Mouse (Mus musculus): Measurements from ENCODE around the gene Spaca6. TPM values are rescaled to one million over a fixed set of nuclear protein-coding genes. Genes with fewer than 3 reads are reported as not detected.

The Spaca6 gene
- 31.7 and 37.1 TPM in 2 replicates for polyA plus RNA-seq (2015; fragmentation: Nextera tagmentation; extraction: Ambion mirVana)

DNA sequence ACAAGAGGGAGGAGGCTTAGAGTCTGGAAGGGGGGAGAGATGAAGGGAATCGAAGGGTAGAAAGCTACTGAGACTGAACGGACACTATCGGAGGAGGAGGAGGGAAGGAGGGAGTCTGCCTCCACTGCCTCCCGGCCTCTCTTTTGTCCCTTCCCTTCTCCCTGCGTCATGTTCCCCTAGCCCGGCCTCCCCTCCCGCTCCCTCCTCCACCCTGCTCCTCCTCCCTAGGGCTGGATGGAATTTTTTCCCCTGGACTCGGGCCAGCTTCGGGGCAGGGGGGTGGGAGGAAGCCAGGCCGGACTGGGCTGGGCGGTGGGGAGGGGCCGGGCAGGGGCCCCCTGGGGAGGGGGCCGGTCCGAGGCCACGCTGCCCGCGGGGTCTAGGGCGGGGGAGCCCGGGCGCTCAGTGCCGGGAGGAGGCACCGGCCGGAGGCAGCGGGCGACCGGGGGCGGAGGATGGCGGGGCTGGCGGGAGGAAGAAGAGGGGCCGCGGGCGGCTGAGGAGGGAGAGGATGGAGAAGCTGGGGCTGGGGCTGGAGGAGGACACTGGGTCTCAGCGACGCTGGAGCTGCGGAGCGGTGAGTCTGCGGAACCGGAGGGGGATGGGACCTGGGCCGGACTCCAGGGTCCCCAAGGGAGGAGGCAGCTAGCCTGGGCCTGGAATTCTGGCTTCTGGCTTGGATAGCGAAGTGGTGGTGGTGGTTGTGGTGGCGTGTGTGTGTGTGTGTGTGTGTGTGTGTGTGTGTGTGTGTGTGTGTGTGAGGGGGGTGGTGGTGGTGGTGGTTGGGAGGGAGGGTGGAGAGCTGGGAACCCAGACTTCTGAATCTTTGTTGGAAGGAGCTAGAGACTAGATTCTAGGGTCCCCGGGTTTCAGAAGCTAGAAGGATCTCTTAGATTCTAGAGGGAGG is at the start of gene Spaca6:
TSS of gene Spaca6 (plus strand) at position 408 of the 907 bp plus-strand sequence.
- no peaks in the 10 kb centered on the region for H3K9me3 ChIP-seq
- H3K4me2 ChIP-seq = peak within 1 kb of the TSS; percentile 80
- ATAC-seq (ENCODE audit: borderline replicate concordance, extremely low read depth, low FRiP score, low TSS enrichment) = peak; percentile 88
- H3K9ac ChIP-seq = peak within 1 kb of the TSS; percentile 78
- no peaks in the 10 kb centered on the region for H3K27me3 ChIP-seq
- peaks cover 10% of the 10 kb centered on the region for H3K36me3 ChIP-seq
- peak within 1 kb of the TSS; percentile 84 for H3K4me3 ChIP-seq
- H3K4me1 ChIP-seq = peaks cover 30% of the 10 kb centered on the region
- H3K27ac ChIP-seq = peak within 1 kb of the TSS; percentile 99
- under 1% methylated on average over 34 of the region's 42 CpGs for WGBS

DNA sequence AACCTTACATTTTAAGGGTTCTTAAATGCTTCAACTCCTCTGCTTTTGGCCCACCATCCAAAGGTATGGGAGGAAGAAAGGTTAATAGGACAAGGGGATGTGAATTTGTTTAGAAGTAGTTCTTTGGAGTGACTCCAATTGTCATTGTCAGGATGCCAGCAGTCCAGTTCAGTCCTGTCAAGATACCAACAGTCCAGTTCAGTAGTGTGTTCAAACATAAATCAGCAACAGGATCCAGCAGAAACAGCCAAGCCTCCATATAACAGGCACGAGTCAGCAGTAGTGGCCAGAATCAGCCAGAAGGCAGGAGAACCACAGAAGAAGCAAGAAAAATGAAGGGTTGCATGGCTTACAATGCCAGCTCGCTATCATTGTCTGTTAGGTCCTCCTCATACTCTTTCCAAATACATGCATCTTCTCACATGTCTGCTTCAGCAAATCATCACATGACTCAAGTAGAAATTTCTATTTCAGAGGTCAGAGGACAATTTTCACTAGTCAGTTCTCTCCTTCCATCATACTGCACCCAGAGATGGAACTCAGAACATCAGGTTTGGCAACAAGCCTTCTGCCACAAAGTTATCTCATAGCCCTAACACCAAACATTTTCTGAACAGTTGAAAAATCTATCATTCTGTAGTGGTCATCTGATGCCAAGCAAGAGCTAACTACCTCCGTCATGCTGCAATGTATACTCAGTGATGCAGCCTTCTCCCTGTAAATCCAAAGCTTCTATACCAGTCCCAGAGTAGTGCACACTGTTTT is 35.9 kb upstream of the Spaca6 start:
- no peak for ATAC-seq (ENCODE audit: borderline replicate concordance, extremely low read depth, low FRiP score, low TSS enrichment)
- no peaks in the 10 kb centered on the region for H3K27me3 ChIP-seq
- H3K27ac ChIP-seq = no peak overlapping the region
- no peak overlapping the region for H3K4me3 ChIP-seq
- no peaks in the 10 kb centered on the region for H3K36me3 ChIP-seq
- H3K9me3 ChIP-seq = no peaks in the 10 kb centered on the region
- no peak overlapping the region for H3K9ac ChIP-seq
- H3K4me2 ChIP-seq = no peak overlapping the region
- WGBS = 60% methylated on average over 3 of the region's 3 CpGs
- peaks cover 2% of the 10 kb centered on the region; the same call in 1 of the 2 replicates for H3K4me1 ChIP-seq

GRCm38 (mm10) chr17:17792578-17792977 is 34.4 kb upstream of the Spaca6 start:
- H3K4me3 ChIP-seq = no peak overlapping the region
- H3K27me3 ChIP-seq = no peaks in the 10 kb centered on the region
- H3K36me3 ChIP-seq = no peaks in the 10 kb centered on the region
- no peak overlapping the region for H3K27ac ChIP-seq
- WGBS = 13% methylated on average over 1 of the region's 1 CpGs
- no peak overlapping the region for H3K4me2 ChIP-seq
- H3K9me3 ChIP-seq = no peaks in the 10 kb centered on the region
- peak; percentile 59; the same call in 1 of the 2 replicates for ATAC-seq (ENCODE audit: borderline replicate concordance, extremely low read depth, low FRiP score, low TSS enrichment)
- H3K4me1 ChIP-seq = peaks cover 2% of the 10 kb centered on the region; the same call in 1 of the 2 replicates
- no peak overlapping the region for H3K9ac ChIP-seq

- ATAC-seq (ENCODE audit: borderline replicate concordance, extremely low read depth, low FRiP score, low TSS enrichment) = no peak
- WGBS = 48% methylated on average over 2 of the region's 2 CpGs
Observed at GRCm38 (mm10) chr17:17795527-17795926, 31.4 kb upstream of the Spaca6 start.

DNA sequence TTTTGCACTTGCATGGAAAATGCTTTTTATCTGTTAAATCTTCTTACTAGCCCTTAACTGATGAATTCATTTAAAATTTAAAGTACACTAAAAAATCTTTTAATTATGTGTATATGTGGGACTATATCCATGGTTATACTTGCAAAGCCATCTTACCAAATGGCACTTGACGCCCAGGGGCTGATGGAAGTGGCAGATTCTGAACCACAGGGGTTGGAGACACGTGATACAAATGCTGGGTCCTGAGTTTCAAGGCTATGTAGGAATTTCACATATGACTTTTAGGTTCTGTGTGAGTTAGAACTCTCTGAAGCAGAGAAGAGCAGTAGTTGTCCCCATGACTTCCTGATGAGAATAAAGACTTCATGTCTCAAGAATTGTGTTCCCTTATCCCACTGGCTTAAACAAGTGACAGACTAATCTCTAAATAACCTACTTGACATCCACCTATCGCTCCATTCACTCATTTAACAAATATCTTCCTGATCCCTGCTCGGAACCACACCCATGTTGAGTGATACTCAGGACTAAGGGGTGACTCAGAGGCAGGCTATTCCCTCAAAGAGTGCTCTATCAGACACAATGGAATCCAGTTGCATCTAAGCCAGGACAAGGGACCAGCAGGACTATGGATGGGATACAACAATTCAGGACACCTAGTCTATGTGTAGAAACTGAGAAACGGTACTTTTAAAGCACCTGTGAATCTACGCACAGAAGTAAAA is 3.2 kb upstream of the Spaca6 start:
- no peaks in the 10 kb centered on the region for H3K9me3 ChIP-seq
- 72% methylated on average over 6 of the region's 6 CpGs for WGBS
- H3K4me3 ChIP-seq = no peak overlapping the region
- no peak overlapping the region for H3K27ac ChIP-seq
- no peaks in the 10 kb centered on the region for H3K36me3 ChIP-seq
- 0 out of 2 replicates have a peak, but pooled peaks cover 4% of the 10 kb centered on the region for H3K4me1 ChIP-seq
- H3K27me3 ChIP-seq = no peaks in the 10 kb centered on the region
- ATAC-seq (ENCODE audit: borderline replicate concordance, extremely low read depth, low FRiP score, low TSS enrichment) = no peak
- no peak overlapping the region for H3K9ac ChIP-seq
- no peak overlapping the region for H3K4me2 ChIP-seq

More at GRCm38 (mm10) chr17:17795527-17795926, 31.4 kb upstream of the Spaca6 start:
- Histone ChIP-seq H3K4me1 (peaks cover 2% of the 10 kb centered on the region; the same call in 1 of the 2 replicates), H3K4me2 (no peak overlapping the region), H3K27ac (no peak overlapping the region), H3K4me3 (no peak overlapping the region), H3K9me3 (no peaks in the 10 kb centered on the region), H3K9ac (no peak overlapping the region), H3K27me3 (no peaks in the 10 kb centered on the region), H3K36me3 (no peaks in the 10 kb centered on the region)

GRCm38 (mm10) chr17:17825921-17826591 is 902 bp upstream of the Spaca6 start:
- peak overlapping the region; percentile 84 for H3K4me3 ChIP-seq
- H3K9ac ChIP-seq = peak overlapping the region; percentile 78
- H3K27ac ChIP-seq = peak overlapping the region; percentile 99
- WGBS = under 1% methylated on average over 20 of the region's 22 CpGs
- peak overlapping the region; percentile 80 for H3K4me2 ChIP-seq
- H3K27me3 ChIP-seq = no peaks in the 10 kb centered on the region
- no peaks in the 10 kb centered on the region for H3K9me3 ChIP-seq
- H3K4me1 ChIP-seq = peaks cover 22% of the 10 kb centered on the region
- ATAC-seq (ENCODE audit: borderline replicate concordance, extremely low read depth, low FRiP score, low TSS enrichment) = peak; percentile 26
- peaks cover 2% of the 10 kb centered on the region; the same call in 1 of the 2 replicates for H3K36me3 ChIP-seq

- H3K4me1 ChIP-seq = peaks cover 34% of the 10 kb centered on the region
- H3K27me3 ChIP-seq = no peaks in the 10 kb centered on the region
- ATAC-seq (ENCODE audit: borderline replicate concordance, extremely low read depth, low FRiP score, low TSS enrichment) = peak; percentile 31
- peak overlapping the region; percentile 99 for H3K27ac ChIP-seq
- H3K9ac ChIP-seq = peak overlapping the region; percentile 78
- H3K4me2 ChIP-seq = peak overlapping the region; percentile 80
- peaks cover 16% of the 10 kb centered on the region for H3K36me3 ChIP-seq
- H3K4me3 ChIP-seq = peak overlapping the region; percentile 84
- no peaks in the 10 kb centered on the region for H3K9me3 ChIP-seq
- 0% methylated on average over 13 of the region's 13 CpGs for WGBS
Observed at GRCm38 (mm10) chr17:17827658-17828190, 766 bp downstream of the Spaca6 start.

DNA sequence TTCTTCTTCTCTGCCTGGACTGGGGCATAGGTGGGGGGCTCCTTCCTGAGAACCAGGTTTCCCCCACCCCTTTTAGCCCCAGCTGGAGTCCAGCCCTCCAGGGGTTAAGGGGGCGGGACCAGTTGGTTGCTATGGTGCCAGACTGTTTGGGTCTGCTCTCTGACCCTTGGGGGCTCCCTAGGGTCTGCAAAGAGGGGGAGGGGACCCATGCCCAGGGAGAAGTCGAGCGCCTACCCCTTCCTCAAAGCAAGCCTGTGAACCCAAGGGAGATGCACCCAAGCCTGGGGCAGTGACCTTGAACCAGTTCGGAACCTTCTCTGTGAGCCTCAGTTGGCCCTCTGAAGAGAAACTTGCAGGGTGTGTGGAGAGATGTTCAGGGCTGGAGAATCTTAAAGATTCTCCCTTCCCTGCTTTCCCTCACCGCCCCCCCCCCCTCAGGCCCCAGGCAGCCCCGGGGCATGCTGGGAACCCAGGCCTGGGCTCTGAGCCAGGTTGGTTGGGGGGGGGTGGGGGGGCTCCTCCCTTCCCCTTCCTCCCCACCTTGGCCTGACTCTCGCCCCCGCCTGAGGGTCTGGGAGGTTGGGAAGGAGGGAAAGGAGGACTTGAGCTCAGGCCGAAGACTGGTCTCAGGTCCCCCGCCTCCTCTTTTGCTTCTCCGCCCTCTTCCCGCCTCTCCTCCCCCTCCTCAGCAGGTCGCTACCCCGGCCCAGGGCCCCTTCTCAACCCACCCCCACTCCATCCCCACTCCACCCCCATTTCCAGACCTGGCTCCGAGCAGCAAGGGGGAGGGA is 1.4 kb downstream of the Spaca6 start:
- Histone ChIP-seq H3K36me3 (peaks cover 19% of the 10 kb centered on the region), H3K9ac (peak overlapping the region; percentile 78), H3K4me1 (peaks cover 37% of the 10 kb centered on the region), H3K4me2 (peak overlapping the region; percentile 80), H3K27ac (peak overlapping the region; percentile 99), H3K27me3 (no peaks in the 10 kb centered on the region), H3K9me3 (no peaks in the 10 kb centered on the region), H3K4me3 (peak overlapping the region; percentile 84)
- 3% methylated on average over 11 of the region's 15 CpGs for WGBS
- peak; percentile 74 for ATAC-seq (ENCODE audit: borderline replicate concordance, extremely low read depth, low FRiP score, low TSS enrichment)

- Histone ChIP-seq H3K4me2 (peak overlapping the region; percentile 80), H3K9ac (peak overlapping the region; percentile 78), H3K27me3 (no peaks in the 10 kb centered on the region), H3K4me3 (peak overlapping the region; percentile 84), H3K36me3 (peaks cover 25% of the 10 kb centered on the region), H3K4me1 (peaks cover 45% of the 10 kb centered on the region), H3K9me3 (no peaks in the 10 kb centered on the region), H3K27ac (peak overlapping the region; percentile 99)
- 3% methylated on average over 6 of the region's 6 CpGs for WGBS
- ATAC-seq (ENCODE audit: borderline replicate concordance, extremely low read depth, low FRiP score, low TSS enrichment) = no peak
Observed at GRCm38 (mm10) chr17:17829052-17829785, 2.3 kb downstream of the Spaca6 start.

Data from lung, embryonic 15.5 days (tissue).